Mouse (Mus musculus) heart, embryonic 12.5 days (tissue): ENCODE results near the gene Zfp831. TPM values are rescaled to one million over a fixed set of nuclear protein-coding genes. Genes with fewer than 3 reads are reported as not detected.

Experiments
- ATAC-seq: fragments of 200-750 bp; cut with Nextera tagmentation; 2 replicates; pipeline ENCODE4 v1.8.0; 2017; ENCODE audit warnings: moderate TSS enrichment, moderate library complexity; ENCODE audit not compliant: insufficient number of reproducible peaks, low FRiP score
- H3K27ac ChIP-seq: fragments of 300-500 bp; sonication (generic); 2 replicates; pipeline ENCODE4 v1.5.1; 2016; ENCODE audit warnings: mild to moderate bottlenecking, moderate library complexity; ENCODE audit not compliant: poor library complexity, severe bottlenecking
- H3K27me3 ChIP-seq: fragments of 300-500 bp; sonication (generic); replicated peaks from 2 replicates; pipeline ENCODE4 v1.6.1; 2016; ENCODE audit warnings: mild to moderate bottlenecking, moderate library complexity
- H3K36me3 ChIP-seq: fragments of 300-500 bp; sonication (generic); 2 replicates; pipeline ENCODE4 v1.6.1; 2016; ENCODE audit warnings: mild to moderate bottlenecking, moderate library complexity
- H3K4me1 ChIP-seq: fragments of 300-500 bp; sonication (generic); replicated peaks from 2 replicates; pipeline ENCODE4 v1.6.1; 2016; ENCODE audit warnings: mild to moderate bottlenecking
- H3K4me2 ChIP-seq: fragments of 300-500 bp; sonication (generic); 2 replicates; pipeline ENCODE4 v1.6.1; 2016; ENCODE audit warnings: mild to moderate bottlenecking, moderate library complexity
- H3K4me3 ChIP-seq: fragments of 300-500 bp; sonication (generic); 2 replicates; pipeline ENCODE4 v1.5.1; 2016; ENCODE audit warnings: mild to moderate bottlenecking
- H3K9ac ChIP-seq: fragments of 300-500 bp; sonication (generic); 2 replicates; pipeline ENCODE4 v1.6.1; 2016; ENCODE audit warnings: mild to moderate bottlenecking, moderate library complexity
- H3K9me3 ChIP-seq: fragments of 300-500 bp; sonication (generic); replicated peaks from 2 replicates; pipeline ENCODE4 v1.6.1; 2016; ENCODE audit warnings: mild to moderate bottlenecking, moderate library complexity
- WGBS: fragments of 180-500 bp; shearing (Covaris S2); methylation state at CpG from one replicate; pipeline ENCODE4 v1.1.7; 2016; 5-methylcytosine and 5-hydroxymethylcytosine counted together
- polyA plus RNA-seq: library from polyadenylated mRNA; unstranded; fragments of >200 nt; fragmentation: Nextera tagmentation; extraction: Ambion mirVana; gene quantifications from 2 replicates; pipeline ENCODE4 v1.2.1, GENCODE M21; 2016

Zfp831 gene
- polyA plus RNA-seq, 1 experiment from 2014 or later: not detected

DNA sequence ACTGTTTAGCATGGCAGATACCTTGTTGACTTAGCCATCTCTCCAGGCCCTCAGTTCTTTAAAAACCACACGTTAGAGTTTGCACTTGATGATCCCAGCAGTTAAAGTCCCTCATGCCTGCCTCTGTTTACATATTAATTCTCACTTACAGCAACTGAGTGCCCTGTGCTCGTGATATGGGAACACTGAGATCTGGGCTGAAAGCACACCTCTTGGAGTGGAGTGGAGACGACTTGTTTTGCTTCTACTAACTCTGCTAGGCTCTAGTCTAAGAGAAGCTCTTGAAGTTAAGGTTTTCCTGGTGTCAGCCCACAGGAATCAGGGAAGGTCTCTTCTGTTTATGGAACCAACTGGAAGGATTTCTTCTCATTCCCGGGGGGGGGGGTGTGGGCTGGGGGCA, 9.5 kb downstream of the Zfp831 start:
- H3K4me3 ChIP-seq: no peak overlapping the region
- ATAC-seq: no peak
- no peaks in the 10 kb centered on the region for H3K4me1 ChIP-seq
- H3K9me3 ChIP-seq: no peaks in the 10 kb centered on the region
- no peaks in the 10 kb centered on the region for H3K27me3 ChIP-seq
- WGBS: 47% methylated on average over 4 of the region's 4 CpGs
- no peak overlapping the region for H3K27ac ChIP-seq
- no peaks in the 10 kb centered on the region for H3K36me3 ChIP-seq
- H3K9ac ChIP-seq: no peak overlapping the region
- no peak overlapping the region for H3K4me2 ChIP-seq

DNA sequence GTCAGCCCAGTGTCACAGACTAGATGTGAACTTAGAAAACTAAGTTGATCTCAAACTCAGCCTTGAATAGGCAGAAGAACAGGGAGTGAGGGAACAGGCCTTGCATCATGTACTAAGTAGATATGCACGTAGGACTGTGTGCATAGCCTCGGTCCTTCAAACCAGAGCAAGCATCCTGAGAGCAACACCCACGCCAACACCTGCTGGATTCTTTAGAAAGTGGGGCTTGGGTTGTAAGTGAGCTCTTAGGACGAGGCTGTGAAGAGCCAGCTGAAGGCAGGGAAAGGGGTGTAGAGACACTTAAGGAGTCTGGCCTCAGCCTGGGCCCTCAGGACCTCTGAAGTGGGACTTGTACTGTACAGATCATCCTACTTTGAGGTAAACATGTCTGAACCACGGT, 12.0 kb downstream of the Zfp831 start:
- no peak overlapping the region for H3K4me3 ChIP-seq
- H3K27me3 ChIP-seq: no peaks in the 10 kb centered on the region
- no peak for ATAC-seq
- H3K9ac ChIP-seq: no peak overlapping the region
- WGBS: 71% methylated on average over 5 of the region's 5 CpGs
- no peaks in the 10 kb centered on the region for H3K4me1 ChIP-seq
- no peak overlapping the region for H3K27ac ChIP-seq
- H3K36me3 ChIP-seq: no peaks in the 10 kb centered on the region
- no peaks in the 10 kb centered on the region for H3K9me3 ChIP-seq
- H3K4me2 ChIP-seq: no peak overlapping the region

DNA sequence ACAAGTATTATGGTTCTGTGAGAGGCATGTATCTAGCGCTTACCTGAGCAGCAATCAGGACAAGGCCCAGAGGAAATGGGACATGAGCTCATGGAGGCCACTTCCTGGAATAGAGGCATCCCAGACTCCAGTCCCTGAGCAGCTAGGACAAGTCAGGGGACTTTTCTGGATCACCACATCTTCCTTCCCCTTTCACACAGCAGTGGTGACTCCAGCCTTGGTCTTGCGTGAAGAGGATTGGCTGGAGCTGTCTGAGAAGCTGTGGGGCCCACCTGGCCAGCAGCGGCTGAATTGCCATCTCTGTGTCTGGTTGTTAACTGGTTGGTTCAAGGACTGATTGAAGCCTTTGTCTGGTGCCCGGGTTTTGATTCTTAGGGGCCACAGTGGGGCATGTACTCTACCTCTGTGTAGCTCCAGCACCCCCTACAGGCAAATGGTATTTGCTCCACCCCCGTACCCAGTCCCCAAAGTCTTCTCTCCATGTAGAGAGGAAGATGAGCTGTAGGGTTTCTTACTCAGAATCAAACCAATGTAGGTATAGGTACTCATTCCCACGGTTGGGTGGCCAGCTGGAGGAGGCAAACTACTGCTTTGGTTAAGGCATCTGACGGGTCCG, 15.0 kb downstream of the Zfp831 start:
- Histone ChIP-seq H3K9me3 (no peaks in the 10 kb centered on the region), H3K27ac (no peak overlapping the region), H3K36me3 (no peaks in the 10 kb centered on the region), H3K4me3 (no peak overlapping the region), H3K9ac (no peak overlapping the region), H3K27me3 (no peaks in the 10 kb centered on the region), H3K4me2 (no peak overlapping the region), H3K4me1 (no peaks in the 10 kb centered on the region)
- no peak for ATAC-seq
- WGBS: 73% methylated on average over 8 of the region's 8 CpGs

DNA sequence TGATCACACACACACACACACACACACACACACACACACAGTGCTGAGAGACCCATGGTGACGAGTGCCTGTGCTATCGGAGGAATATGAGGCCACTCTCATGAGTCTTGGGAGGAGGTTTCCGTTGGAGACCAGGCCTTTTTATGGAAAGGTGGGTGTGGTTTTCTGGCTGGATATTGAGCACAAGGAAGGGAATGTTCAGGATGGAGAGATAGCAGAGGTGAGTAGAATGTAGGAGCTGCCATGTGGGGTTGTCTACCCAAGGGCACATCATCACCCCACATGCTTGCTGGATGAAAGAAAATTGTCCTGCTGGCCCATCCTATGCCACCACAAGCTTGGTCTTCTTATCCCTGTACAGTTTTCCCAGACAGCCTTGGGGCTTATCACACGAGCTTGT, 16.5 kb downstream of the Zfp831 start:
- Histone ChIP-seq H3K9me3 (no peaks in the 10 kb centered on the region), H3K36me3 (no peaks in the 10 kb centered on the region), H3K4me2 (no peak overlapping the region), H3K4me3 (no peak overlapping the region), H3K4me1 (no peaks in the 10 kb centered on the region), H3K27me3 (no peaks in the 10 kb centered on the region), H3K27ac (no peak overlapping the region), H3K9ac (no peak overlapping the region)
- WGBS: 60% methylated on average over 4 of the region's 4 CpGs
- ATAC-seq: no peak

DNA sequence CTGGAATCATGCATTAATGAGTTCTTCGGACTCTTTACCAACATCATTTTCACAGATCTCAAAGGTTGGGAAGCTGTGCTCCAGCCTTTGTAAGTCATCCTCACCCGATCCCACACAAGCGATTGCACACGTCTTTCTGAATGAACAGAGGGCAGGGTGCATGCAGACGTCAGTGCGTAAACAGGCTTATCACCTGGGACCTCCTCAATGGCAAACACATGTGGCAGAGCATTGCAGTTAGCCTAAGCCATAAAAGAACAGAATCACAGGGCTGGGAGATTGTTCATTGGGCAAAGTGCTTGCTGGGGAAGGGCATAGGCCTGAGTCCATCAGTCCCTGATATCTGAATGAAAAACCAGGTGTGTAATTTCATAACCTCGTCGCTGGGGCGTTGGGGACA, 17.0 kb downstream of the Zfp831 start:
- no peak for ATAC-seq
- Histone ChIP-seq H3K9me3 (no peaks in the 10 kb centered on the region), H3K27ac (no peak overlapping the region), H3K27me3 (no peaks in the 10 kb centered on the region), H3K4me2 (no peak overlapping the region), H3K9ac (no peak overlapping the region), H3K4me1 (no peaks in the 10 kb centered on the region), H3K36me3 (no peaks in the 10 kb centered on the region), H3K4me3 (no peak overlapping the region)
- WGBS: 76% methylated on average over 9 of the region's 9 CpGs

DNA sequence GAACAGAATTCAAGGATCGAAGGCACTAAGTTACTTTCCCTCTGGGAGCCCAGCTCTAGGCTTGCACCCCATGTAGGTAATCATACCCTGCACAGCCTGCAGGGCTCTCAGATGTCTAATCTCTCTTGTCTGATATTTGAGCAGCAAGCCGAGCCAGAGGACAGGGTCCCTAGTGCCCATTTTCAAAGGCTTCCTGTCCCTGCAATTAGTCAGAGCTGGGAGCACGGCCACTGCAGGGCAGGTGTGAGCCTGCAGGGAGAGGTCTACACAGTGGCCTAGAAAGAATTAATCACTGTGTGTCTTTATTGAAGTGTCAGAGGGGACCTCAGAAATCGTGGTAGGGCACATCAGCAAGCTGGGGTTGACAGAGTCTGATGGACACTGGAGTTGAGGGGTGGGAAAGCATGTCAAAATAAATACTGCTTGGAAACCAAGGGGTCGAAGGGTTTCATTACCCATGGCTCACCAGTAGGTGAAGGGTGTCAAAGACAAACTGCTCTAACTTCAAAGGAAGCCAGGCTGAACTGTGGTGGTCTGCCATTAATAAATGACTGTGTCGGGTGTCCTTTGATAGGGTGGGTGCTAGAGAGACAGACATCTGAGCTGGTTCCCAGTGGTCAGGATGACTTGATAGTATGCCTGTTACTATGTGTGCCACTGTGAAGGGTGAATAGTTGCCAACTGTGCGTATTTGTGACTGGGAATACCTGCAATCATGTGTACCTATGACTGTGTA, 18.3 kb downstream of the Zfp831 start:
- Histone ChIP-seq H3K36me3 (no peaks in the 10 kb centered on the region), H3K4me3 (no peak overlapping the region), H3K4me1 (no peaks in the 10 kb centered on the region), H3K4me2 (no peak overlapping the region), H3K9ac (no peak overlapping the region), H3K27ac (no peak overlapping the region), H3K27me3 (no peaks in the 10 kb centered on the region), H3K9me3 (no peaks in the 10 kb centered on the region)
- 54% methylated on average over 7 of the region's 7 CpGs for WGBS
- no peak for ATAC-seq

DNA sequence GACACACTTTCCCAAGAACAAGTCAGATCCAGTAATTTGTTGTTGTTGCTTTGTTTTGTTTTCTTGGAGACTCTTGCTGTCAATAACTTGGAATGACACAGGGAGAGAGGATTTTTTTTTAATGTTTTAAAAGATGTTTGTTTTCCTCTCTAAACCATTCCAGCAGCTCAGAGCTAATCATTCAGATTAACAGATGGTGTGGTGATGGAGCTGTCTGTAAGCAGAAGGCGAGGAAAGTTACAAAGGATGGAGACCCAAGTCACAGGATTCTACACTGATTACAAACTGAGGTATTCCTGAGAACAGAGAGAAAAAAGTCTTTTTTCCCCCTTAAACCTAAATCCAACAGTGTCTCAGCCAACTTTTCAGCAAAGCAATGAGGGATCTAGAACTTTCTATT, 19.3 kb downstream of the Zfp831 start:
- Histone ChIP-seq H3K36me3 (no peaks in the 10 kb centered on the region), H3K4me3 (no peak overlapping the region), H3K4me2 (no peak overlapping the region), H3K27me3 (no peaks in the 10 kb centered on the region), H3K27ac (no peak overlapping the region), H3K9me3 (no peaks in the 10 kb centered on the region), H3K4me1 (no peaks in the 10 kb centered on the region), H3K9ac (no peak overlapping the region)
- WGBS: 72% methylated on average over 1 of the region's 1 CpGs
- ATAC-seq: no peak

DNA sequence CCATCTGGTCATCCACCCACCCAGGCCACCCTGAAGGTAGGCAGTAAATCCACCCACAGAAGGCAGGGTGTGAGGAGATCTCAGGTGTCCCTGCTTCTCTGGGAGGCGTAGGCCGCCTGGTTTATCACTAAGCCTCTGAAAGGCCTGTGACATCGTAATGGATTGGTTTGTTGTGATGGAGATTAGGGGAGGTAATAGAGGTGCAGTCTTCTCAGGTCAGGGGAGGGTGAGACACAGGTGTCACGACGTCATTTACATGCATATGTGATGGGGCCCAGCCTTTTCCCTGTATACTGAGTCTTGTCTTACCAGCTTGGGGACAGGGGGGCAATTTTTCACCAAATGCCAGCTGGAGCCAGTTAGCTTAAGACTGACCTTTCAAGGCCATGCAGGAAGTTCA, 22.1 kb downstream of the Zfp831 start:
- Histone ChIP-seq H3K9me3 (no peaks in the 10 kb centered on the region), H3K9ac (no peak overlapping the region), H3K4me2 (no peak overlapping the region), H3K4me3 (no peak overlapping the region), H3K27ac (no peak overlapping the region), H3K27me3 (peaks cover 4% of the 10 kb centered on the region), H3K4me1 (no peaks in the 10 kb centered on the region), H3K36me3 (no peaks in the 10 kb centered on the region)
- ATAC-seq: no peak
- 36% methylated on average over 5 of the region's 5 CpGs for WGBS

DNA sequence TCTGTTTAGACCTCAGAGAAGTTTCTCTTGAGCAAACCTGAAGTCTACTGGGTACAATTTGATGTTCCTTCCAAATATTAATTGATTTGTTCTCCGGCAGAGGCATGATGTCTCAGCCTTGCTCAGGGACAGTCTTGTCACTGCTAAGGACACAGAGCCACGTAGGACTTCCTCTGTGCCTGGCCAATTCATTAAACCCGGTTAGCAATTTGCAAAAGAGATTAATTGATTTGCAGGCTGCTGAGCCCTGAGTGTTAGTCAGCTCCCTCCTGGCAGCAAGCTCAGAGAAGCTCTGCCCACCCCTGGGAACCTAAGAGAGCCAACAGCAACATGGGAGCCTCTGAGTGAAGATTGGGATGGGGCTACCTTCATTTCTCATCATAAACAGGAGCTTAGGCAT, 25.5 kb downstream of the Zfp831 start:
- no peak for ATAC-seq
- Histone ChIP-seq H3K9me3 (no peaks in the 10 kb centered on the region), H3K4me2 (no peak overlapping the region), H3K4me1 (0 out of 2 replicates have a peak, but pooled peaks cover 12% of the 10 kb centered on the region), H3K27ac (no peak overlapping the region), H3K4me3 (no peak overlapping the region), H3K27me3 (peaks cover 15% of the 10 kb centered on the region), H3K36me3 (no peaks in the 10 kb centered on the region), H3K9ac (no peak overlapping the region)
- WGBS: 59% methylated on average over 3 of the region's 3 CpGs

DNA sequence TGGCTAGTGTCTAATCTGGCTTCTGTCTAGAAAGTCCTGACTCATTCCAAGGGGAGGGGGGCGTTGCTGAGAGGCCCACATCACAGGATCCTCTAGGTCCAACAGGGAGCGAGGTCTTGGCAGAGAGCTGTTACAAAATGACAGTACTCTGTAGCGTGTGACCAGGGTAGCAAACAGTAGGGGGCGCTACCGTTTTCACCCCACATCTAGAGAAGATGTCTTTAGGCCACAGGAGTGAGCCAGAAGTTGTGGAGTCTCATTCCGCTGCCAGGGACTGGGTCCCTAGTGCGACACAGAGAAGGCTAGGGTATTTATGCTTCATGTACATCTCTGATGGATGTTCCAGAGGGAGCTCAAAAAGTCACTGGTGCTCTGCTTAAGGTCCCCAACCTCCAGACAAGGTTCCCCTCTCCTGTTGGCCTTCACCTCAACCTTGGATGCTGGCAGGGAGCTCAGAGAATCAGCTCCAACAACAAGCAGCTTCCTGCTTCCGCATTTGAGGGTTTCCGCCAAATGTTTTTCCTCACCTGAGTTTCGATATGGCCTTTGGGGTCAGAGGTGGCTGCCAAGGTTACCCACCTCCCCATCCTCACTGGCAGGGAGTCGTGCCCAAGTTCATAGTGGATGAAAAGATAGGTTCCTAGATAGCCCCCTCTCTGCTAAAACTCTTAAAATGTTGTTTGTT, 29.3 kb downstream of the Zfp831 start:
- H3K27ac ChIP-seq: no peak overlapping the region
- no peaks in the 10 kb centered on the region for H3K36me3 ChIP-seq
- peaks cover 23% of the 10 kb centered on the region for H3K27me3 ChIP-seq
- H3K9ac ChIP-seq: no peak overlapping the region
- H3K9me3 ChIP-seq: no peaks in the 10 kb centered on the region
- peak overlapping the region; percentile 59 for H3K4me3 ChIP-seq
- ATAC-seq: no peak
- peaks cover 16% of the 10 kb centered on the region; the same call in 1 of the 2 replicates for H3K4me1 ChIP-seq
- peak overlapping the region; percentile 100 for H3K4me2 ChIP-seq
- WGBS: 13% methylated on average over 11 of the region's 11 CpGs

DNA sequence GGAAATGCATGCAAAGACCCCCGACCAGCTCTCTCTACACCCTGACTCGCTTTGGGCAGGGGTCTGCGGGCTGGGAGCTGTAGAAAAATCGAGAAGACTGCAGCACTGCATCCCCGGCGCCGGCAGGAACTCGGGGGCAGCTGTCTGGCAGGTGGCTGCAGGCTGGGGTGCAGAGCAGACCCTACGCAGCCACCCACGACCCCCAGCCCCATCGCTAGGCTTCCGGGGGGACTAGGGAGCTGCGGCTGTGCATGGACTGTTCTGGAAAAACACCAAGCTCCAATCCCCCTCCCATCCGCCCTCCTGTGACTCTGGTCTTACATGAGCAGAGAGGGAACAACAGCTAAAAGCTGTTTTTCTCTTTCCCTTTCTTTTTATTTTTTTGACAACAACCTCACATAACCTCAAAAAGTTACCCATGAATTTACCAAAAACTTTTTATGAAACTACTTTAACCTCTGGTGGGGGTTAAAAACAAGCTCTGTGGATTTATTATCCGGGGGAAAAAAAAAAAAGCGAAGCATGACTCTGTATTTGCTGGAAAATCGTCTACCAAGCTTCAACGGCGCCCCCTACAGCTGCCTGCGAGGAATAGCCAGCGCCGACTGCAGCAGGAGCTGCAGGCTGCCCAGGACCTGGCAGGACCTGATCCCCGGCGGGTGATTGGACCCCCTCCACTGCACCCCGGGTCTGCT, 30.4 kb downstream of the Zfp831 start:
- H3K4me3 ChIP-seq: peak overlapping the region; percentile 59
- peaks cover 23% of the 10 kb centered on the region for H3K27me3 ChIP-seq
- ATAC-seq: peak; percentile 74
- WGBS: under 1% methylated on average over 25 of the region's 25 CpGs
- H3K4me2 ChIP-seq: peak overlapping the region; percentile 100
- no peak overlapping the region for H3K27ac ChIP-seq
- H3K4me1 ChIP-seq: peaks cover 16% of the 10 kb centered on the region; the same call in 1 of the 2 replicates
- no peaks in the 10 kb centered on the region for H3K9me3 ChIP-seq
- H3K36me3 ChIP-seq: no peaks in the 10 kb centered on the region
- peak overlapping the region; percentile 74 for H3K9ac ChIP-seq
